Mouse (Mus musculus) right cerebral cortex, adult 18-20 months (tissue): ENCODE data around the gene Extl1.

Experiments used
- DNase-seq: peaks from one replicate; pipeline ENCODE4 v3.0.0; 2022; ENCODE audit warnings: mixed read lengths

Gene Extl1

DNA sequence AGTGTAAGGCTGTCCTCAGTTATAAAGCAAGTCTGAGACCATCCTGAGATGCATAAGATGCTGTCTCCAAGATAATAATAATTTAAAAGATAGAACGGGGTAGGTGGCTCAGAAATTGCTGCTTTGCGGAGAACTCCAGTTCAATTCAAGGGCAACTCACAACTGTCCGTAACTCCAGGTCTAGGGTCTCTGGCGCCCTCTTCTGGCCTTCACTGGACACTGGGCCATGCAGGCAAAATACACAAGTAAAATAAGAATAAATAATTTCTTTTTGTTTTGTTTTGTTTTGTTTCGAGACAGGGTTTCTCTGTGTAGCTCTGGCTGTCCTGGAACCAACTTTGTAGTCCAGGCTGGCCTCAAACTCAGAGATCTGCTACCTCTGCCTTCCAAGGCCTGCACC is 4.7 kb upstream of the Extl1 start:
- no peak for DNase-seq

DNA sequence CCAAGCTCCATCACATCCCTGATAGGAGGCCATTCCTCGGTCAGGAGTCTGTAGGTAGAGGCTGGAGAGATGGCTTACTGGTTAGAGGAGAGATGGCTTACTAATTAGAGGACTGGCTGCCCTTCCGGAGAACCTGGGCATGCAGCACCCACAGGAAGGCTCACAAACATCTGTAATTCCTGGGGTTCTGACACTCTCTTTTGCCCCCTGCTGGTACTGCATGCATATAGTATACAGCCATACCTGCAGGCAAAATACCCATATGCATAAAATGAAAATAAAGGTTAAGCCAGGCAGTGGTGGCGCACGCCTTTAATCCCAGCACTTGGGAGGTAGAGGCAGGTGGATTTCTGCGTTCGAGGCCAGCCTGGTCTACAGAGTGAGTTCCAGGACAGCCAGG is 3.6 kb upstream of the Extl1 start:
- DNase-seq: no peak

DNA sequence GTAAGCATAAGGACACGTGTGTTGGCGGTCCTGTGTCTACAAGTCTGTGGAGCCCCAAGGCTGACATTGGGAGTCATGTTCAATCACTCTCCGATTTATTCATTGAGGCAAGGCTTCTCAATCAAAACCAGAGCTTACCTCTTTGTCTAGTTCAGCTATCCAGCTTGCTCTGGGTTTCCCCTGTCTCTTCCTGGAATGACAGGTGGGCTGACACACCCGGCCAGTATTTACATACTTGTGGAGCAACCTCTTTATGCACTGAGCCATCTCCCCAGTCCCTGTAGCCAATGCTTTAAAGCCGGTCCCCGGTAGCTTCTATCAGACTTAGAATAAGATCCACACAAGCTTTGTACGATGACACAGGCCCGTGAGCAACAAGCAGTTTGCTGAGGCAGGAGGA is 4.1 kb downstream of the Extl1 start:
- no peak for DNase-seq

DNA sequence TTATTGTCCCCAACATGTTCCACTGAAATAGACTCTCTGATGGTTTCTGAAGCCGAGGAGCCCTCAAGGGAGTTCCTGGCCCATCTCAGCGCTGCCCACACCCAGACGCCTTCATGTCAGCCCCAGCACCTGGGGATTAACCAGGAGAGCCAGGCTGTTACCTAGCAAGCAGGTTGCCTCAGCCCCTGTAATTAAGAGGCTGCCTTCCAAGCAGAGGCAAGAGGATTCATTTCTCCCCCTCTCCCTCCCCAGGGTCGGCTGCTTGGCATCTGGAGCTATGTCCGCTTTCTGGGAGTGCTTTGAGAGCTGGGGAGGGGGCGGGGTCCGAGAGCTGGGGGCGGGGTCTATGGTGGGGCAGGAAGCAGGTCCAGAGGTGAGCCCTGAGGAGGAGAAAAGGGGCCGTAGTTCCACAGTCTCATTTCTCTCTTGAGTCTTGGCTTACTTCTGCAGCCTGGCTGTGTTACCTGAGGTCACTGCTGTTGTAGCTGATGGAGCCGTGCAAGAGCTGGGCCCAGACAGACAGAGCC is 5.5 kb downstream of the Extl1 start:
- no peak for DNase-seq

DNA sequence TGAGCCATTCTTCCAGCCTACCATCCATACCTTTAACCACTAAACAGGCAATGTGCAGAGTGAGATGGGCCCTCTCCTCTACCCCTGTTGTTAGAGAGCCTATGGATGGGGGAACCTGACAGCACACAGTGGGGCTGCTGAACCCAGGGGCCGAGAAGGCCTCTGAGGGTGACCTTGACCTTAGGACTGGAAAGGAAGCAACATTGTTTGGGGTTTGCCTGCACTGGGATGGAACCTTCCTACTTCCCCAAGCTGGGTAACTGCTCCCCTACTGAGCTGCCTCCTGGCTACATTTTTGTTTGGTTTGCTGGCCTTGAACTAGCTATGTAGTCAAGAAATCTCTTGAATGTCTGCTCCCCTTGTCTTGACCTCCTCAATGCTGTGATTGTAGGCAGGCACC is 9.3 kb downstream of the Extl1 start:
- DNase-seq: no peak

DNA sequence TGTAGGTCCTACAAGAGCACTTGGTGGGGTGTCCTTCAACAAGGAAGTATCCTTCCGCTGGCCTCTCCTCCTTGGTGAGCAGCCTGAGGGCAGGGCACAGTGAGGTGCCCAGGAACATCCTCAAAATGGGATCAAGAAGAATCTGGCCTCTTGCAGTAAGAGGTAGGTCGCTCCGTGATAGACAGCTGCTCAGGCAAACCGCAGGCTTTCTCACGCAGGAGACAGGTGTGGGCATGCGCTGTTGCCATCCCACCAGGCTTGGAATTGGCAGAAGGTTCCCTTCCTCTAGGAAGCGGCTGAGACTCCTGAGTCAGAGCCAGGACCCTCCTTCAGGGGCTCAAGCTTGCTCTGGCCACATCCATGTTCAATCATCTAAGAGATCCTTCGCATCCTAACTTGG is 10.4 kb downstream of the Extl1 start:
- no peak for DNase-seq

DNA sequence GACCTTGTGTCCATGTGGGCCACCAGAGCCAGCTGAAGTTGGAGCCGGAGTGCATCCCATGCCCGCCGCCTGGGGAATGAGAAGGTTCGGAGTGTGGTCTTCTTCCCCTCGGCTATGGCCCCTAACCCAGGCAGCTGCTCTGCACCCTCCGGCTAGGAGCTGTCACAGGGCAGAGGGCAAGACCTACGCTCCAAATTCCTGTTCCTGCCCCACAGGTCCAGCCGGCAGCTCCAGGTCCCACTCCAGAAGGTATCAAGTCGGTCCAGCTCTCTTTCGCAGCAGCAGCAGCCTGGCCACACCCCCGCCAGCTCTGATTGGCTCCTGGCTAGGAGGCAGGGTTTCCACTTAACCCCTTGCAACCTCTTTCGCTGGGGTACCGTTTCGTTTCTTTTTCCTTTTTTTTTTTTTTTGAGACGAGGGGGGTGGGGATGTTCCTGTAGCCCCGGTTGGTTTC is 11.3 kb downstream of the Extl1 start:
- DNase-seq: peak; percentile 92

DNA sequence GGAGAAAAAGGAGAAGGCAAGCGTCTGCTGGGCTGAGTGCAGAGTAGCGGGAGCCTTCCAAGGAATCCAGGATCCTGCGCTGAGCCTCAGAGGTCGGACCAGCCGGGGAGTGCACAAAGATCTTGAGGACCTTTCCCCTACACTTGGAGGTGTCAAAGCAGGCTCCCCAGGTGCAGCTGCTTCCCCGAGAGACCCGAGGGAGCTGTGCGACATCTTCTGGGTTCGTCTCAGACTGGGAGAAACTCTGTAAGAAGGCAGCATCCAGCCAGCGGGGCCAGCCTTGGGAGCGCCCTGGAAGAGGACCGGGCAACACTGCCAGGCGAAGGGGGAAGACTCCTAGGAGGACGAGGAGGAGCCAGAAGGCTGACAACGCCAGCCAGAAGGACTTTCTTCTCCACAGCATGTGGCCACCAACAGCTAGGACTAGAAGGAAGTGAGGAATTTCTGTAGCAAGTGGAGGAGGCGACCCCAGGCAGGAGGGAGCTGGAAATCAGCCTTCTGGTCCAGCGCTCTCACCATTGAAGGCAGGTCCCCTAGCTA is 12.3 kb downstream of the Extl1 start:
- DNase-seq: peak; percentile 34

DNA sequence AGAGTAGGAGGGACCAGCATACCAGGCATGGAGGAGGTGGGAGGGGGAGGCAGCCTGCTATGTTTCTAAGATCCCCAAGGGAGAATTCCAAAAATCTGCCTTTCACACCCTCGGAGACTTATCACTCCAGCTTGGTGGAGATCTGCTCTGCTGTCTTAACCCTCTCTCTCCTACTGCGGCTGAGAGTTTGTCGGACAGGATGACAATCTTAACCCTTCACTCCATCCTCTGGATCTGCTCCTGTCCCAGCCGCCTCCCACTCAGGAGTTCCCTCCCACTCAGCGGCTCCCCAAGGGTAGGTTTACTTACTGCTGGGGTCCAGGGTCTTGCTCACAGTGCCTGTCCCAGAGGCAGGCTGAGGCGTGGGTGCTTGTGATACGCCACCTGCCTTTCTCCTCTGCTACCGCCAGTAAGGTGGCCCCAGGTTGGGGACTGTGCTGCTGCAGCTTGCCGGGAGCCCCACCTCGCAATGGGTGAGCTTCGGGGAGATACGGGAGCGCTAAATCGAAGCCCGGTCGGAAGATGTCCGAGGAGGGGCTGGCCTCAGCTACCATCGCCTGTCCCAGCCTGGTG is 12.9 kb downstream of the Extl1 start:
- peak; percentile 85 for DNase-seq

DNA sequence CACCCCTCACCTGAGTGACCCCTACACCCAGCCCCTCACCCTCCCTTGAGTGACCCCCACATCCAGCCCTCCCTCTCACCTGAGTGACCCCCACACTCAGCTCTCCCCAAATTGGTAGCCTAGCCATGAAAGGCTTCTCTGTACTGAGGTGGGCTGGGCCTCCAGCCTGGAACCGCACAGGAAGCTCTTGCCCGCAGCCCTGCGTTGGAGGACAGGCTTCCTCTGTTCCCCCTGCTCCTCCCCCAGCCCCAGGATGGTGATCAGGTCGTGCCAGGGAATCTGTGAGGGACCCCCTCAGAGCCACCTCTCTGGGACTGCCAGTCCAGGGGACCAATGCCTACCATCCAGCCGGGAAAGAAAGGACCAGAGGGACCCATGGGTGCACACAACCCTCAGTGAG is 18.4 kb downstream of the Extl1 start:
- DNase-seq: no peak

DNA sequence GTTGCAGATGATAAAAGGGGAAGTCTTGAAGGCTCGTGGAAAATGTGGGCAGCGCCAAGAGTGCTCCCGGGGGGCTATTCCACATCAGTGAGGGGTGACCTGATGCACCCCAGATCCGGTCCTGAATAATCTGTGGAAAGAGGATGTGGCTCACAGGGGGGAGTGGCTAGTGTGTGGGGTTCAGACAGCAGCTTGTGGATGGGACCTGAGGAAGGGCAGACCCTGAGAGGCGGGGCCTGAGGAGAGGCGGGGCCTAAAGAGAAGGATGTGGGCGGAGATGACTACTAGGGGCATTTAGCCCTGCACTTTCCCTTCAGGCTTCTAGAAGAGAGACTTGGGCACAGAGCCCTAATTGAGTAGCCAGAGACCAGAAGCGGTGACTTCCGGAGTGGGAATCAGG is 21.1 kb downstream of the Extl1 start:
- no peak for DNase-seq

DNA sequence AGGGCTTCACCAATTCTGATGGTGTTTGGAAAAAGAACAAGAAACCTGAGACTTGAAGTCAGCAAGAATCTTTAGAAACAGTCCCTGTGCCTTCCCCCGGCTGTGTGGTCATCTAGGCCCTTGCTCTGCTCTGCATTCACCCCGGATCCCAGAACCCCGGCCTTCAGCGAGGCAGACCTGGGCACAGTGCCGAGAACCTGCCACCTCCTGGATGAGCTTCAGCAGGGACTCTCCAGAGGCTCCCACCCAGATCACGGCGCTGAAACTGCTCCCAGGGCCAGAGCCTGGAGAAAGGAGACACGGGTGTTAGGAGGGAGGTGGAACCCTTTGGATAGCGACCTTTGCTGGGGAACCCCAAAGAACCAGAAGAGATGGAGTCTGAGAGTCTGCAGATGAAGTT is 21.5 kb downstream of the Extl1 start:
- no peak for DNase-seq

DNA sequence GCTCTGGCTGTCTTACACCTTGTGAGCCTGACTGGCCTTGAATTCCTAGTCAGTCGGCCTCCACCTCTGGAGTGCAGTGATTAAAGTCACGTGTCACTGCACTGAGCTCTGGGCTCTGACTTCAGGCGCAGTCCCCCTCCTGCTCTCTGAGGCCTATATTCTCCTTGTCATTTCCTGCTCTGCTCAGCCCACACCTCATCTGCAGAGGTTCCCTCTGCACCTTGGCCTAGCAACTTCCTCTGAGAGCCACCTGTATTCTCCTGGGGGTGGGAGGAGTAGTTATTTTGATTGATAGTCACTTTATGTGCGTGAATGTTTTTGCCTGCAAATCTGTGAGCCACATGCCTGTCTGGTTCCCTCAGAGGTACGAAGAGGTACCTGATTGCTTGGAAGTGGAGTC is 22.4 kb downstream of the Extl1 start:
- no peak for DNase-seq

DNA sequence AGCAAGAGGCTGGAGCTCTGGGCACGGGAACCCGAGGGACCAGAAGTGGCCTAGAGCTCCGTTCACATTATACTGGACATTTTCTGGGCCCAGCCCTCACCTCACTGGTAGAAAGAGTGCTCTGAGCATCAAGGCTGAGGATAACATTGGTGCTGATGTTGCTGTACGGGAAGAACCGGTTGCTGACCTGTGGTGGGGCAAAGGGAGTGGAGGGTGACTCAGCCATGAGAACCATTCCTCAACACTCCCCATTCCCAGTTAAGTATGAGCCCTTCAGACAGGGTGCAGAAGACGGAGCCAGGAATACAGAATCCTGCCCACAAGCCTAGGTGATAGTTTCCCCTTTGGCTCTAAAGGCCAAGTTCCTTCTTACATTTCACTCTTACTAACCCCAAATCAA is 24.0 kb downstream of the Extl1 start:
- no peak for DNase-seq

DNA sequence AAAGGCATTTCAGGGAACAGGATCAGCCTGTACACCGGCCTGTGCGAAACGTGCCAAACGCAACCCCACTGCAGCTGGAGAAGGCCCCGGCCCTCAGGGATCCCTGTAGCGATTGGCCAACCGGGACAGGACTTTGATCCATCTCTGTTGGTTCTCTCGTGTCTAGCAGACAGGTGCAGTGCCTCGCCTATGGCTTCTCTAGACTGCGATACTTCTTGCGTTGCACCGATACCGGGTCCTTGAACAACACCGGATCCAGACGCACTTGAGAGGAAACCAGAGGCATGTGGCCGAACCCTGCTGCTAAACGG is 26.2 kb downstream of the Extl1 start:
- DNase-seq: no peak

DNA sequence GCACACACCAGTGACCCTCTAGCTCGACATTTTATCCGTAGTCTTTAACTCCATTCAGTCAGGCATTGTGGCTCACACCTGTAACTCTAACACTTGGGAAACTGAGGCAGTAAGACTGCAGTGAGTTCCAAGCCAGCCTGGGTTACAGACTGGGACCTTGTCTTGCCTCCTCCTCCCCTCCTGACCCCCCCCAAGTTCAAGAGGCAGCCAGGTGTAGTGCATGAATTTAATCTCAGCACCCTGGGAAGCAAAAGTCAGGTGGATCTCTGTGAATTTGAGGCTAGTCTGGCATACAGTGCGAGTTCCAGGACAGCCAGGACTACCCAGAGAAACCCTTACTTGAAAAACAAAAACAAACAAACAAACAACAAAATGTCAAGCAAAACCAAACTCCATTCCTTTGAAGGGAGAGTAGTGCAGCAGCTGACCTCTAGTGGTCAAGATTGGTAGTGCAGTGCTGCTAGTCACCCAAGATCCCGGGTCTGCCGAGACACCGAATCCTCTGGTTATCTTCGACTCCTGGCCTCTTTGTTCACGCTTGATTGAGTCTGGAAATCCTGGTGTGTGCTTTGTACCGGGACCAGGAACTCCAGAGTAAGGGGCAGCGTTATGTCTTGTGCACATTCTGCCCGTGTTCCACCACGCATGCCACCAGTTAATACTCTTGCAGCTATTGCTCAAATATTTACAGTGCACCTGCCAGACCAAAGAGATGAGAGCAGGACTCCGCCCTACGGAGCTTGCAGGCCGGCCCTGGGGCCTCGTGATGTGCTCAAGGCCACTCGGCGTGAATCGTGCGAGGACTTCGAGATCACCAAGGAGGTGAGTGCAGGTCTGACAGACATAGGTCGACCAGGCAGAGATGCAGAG is 26.8 kb downstream of the Extl1 start:
- peak; percentile 76 for DNase-seq

DNA sequence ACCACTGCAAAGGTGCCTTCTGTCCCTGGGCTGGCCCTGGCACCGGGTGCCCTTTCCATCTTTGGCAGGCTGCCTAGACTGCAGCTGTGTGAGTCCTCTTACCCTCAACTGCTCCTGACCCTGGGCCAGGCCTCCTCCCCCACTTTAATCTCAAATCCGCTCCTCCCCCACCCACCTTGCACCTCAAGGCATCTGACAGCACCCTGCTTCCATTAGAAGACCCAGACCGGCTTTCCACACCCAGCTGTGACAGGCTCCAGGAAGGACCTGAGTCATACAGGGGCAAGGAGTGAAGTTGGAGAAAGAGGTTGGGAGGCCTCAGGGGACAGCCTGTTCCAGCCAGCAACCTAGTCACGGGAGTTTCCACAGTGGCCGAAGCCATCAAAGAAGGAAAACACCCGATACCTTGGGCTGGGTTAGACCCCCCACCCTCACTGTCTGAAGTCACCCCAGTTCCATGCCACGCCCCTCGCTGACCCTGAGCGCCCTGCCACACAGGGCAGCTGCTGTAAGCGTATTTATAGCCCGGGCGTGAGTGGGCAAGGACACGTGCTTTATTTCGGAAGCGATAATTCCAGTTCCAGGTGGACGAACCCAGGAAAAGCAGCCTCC is 27.7 kb downstream of the Extl1 start:
- no peak for DNase-seq

DNA sequence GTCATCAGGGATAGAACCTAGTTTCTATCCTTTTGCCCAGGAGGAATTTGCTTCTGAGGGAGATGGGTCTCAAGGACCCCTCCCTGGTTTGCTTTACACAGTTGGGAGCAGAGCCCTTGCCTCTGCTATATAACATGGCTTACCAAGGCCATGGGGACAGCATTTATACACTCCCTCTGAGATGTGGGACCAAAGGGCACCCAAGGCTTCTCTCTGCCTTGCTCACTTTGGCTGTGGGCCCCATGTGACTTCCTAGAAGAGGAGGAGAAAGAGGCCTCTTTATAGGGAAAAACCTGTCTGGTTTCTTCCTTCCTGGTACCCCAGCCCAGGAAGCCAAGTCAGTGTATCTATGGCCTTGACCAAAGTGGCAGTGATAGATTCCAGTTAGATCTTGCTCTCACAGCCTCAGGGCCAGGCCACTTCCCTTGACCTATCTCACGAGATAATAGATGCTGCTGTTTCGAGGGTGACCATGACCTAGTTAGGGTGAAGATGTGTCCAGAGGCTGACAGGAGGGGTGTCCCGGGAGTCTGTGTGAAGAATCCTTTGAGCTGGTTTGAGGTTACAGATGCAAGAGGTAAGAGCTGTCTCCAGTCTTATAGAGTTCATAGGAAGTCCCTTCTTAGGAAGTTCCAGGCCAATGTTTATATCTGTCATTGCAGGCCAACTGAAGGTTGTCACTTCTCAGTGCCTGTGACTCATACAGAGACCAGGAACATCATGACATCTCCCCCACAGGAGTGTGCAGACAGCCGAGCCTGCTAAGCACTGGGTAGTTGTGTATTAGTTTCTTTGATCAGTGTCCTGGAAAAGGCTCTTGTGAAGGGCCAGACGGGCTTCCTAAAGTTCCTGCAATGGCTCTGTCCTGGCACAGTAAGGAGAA is 29.9 kb downstream of the Extl1 start:
- no peak for DNase-seq

DNA sequence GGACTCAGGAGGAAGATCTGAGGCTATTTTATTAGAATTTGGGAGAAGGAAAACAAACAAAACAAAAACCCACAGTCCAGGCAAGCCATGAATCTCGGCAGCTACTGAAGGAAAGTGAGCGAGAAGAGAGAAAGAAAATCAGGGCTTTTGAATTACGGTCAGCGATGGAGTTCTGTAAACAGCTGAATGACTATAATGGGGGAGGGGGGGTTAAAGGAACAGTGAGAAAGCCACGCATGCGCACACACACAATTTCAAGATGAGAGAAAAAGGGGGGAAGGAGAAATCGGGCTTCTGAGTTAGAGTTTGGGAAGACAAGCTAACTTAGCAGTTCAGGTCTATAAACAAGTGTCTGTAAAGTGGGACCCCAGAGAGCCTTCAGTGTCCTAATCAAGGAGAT is 30.7 kb downstream of the Extl1 start:
- no peak for DNase-seq

DNA sequence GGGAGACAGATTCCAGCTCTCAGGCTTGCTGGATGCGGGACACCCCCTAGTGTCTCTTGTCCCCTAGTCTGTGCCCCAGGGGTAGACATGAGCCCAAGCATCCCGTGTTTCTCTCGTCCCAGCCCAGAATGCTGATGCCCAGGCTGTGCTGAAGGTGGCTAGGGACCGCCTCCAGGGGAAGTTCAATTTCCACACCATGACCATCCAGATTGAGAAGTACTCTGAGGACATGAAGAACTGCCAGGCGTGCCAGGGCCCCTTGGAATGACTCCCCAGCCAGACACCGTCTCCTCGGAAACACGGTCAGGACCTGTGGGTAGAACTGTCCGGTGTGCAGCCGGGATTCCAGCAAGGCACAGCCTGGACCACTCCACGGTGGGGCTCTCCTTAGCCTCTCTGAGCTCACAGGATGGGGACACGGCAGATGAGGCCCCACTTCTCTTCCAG is 31.4 kb downstream of the Extl1 start:
- no peak for DNase-seq

DNA sequence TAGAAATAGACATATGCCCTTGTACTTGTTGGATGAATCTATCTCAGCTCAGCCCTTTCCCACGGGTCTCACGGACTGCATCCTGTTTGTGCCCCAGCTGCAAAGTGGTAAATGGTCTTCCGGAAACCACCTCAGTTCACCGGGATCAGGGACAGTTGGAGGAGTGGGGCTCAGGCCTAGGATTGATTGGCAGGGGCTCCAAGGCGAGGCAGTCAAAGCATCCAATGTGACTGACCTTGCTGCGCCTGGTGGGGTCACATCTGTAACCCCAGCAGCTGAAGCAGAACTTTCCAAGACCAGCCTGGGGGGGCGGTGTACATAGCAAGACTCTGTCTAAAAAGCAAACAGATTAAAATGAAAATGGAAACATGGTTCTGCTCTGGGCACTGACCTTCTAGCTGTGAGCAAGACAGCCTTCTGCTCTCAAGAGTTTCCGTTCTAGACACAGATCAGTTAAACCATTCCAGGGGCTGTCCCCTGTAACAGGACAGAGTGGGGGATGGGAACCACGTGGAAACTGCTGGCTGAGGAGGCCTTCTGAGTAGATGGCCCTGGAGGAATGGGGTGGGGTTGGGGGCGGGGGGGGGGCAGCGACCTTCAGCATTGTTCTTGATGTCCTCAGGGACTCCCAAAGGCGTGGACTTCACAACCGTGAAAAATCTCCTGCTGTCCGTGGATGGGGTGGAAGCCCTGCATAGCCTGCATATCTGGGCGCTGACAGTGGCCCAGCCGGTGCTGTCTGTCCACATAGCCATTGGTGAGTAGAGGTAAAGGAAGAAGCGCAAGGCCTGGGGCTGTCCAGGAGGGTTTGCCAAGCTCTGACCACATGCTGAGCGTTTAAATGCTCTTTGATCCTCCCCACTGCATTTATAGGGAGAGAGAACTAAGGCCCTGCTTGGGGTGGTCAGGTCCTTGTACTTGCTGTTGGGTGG is 32.1 kb downstream of the Extl1 start:
- no peak for DNase-seq

DNA sequence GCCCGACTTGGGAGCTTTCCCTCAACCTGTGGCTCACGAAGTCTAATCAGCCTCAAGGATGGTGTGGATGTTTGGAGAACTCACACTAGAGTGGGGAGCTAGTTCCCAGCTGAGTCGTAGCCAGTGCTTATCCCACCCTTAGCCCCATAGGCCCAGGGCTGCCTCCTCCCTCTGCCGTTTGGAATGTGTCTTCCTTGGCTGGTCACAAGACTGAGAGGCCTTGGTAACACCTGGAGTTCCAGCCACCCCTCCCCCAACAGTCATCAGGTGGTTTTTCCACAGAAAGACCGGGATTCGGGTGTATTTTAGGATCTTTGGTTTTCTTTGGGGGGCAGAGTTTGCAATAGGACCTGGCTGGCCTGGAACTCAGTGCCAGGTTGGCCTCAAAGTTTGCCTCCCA is 33.0 kb downstream of the Extl1 start:
- no peak for DNase-seq
